Mouse (Mus musculus) E14TG2a.4 (cell line): ENCODE results near the gene Vav3.

Experiments used
- CTCF ChIP-seq: conservative IDR thresholded peaks from 2 replicates; pipeline ENCODE4 v1.5.1; 2014; ENCODE audit warnings: low read length
- NANOG ChIP-seq: IDR thresholded peaks from 2 replicates; pipeline ENCODE4 v1.6.1; 2014; ENCODE audit warnings: borderline replicate concordance, low read length, mixed read lengths

DNA sequence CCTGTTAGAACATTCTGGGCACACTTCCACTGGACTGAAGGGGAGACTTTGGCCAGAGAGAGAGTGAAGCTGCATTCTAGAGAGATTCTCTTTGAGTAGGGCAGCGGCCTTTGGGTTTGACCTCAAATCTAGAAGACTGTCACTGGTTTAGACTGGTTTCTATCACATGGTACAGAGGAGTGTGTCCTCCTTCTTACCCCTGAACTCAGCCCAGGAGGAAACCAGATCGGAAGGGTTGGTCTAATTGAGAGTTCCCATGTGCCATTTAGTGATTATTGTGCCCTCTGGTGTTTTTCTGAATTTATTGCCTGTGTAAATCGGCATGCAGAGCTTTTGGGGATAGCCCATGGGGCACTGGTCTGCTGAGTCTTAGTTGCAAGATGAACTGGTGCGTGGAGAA, 126.8 kb downstream of the Vav3 start:
- no peak for TF ChIP-seq CTCF
- TF ChIP-seq NANOG, result no peak
